Mouse (Mus musculus): Measurements from ENCODE around the gene Fam122a. TPM values are rescaled to one million over a fixed set of nuclear protein-coding genes. Genes with fewer than 3 reads are reported as not detected.

The Fam122a gene
- total RNA-seq, 2 experiments from 2014 or later: 9.7 to 45.5 TPM

DNA sequence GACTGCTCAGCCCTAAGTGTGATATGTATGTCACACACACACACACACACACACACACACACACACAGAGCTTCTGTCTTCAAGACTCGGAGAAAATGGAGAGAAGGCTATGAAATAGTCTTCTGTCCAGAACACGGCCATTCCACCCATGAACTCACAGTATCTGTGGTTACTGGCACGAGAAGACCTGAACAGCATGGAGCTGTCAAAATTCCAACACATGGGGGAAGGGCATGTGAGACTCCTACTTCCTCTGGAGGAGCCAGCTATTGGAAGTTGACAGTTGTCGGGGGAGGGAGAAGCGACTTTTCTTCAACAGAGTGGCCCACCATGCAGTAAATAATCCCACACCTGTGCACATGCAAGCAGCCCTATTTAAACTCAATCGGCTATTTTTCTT lies 42.9 kb downstream of the Fam122a start:
- no peak for ATAC-seq (replicated peaks; ENCODE audit: poor library complexity)

DNA sequence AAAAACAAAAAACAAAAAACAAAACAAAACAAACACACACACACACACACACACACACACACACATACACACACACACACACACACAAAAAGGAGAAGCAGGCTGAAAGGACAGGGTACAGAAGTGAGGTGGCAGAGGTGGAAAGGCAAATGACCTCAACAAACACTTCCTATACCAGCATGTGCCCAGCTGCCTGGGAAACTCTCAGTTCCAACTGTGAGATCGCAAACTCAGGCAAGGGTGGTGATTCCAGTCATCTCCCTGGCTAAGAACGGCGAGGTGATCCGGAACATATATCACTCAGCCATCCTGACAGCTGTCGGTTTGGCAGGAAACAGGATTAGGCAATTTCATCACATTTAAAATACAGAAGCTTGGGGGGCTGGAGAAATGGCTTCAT lies 44.7 kb downstream of the Fam122a start:
- peak; percentile 76 for ATAC-seq (replicated peaks; ENCODE audit: poor library complexity)

DNA sequence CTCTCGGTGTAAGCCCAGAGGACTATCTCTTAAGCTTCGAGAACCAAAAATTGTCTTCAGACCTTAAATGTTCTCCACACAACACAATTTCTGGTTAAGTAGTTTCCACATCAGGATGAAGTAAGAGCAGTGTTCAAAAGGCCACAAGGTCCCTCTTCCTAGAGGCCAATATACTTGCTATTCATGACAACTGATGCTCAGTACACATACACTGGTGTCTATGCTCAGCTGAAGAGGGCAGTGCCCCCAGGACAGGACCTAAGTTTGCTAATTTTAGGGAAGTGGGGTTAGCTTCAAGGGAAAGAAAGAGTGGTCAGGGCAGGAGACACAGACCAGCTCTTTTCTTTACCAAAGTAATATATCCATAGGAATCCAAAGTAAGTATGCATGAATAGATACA lies 45.8 kb downstream of the Fam122a start:
- peak; percentile 35; the same call in 1 of the 2 replicates for ATAC-seq (replicated peaks; ENCODE audit: poor library complexity)

DNA sequence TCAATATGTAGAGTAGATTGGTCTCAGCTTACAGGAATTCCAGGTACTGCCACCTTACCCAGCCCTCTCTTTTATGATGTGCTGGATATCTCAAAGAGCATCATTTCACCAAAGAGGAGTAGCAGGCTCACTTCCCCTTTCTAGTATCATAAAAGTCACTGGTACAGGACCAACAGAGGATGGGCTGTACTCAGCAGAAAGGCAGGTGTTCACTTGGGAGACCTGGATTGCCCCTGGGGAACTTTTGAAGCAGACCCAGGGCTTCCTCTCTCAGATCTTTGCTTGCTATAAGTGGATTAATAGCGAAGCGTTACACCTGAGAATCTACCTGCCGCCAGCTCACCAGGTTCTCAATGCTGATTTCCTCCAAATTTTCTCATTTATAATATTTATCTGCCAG lies 49.1 kb downstream of the Fam122a start:
- ATAC-seq (replicated peaks; ENCODE audit: poor library complexity): no peak

- no peak for ATAC-seq (replicated peaks; ENCODE audit: poor library complexity)
Observed at GRCm38 (mm10) chr19:24427258-24427657, 49.9 kb downstream of the Fam122a start.

DNA sequence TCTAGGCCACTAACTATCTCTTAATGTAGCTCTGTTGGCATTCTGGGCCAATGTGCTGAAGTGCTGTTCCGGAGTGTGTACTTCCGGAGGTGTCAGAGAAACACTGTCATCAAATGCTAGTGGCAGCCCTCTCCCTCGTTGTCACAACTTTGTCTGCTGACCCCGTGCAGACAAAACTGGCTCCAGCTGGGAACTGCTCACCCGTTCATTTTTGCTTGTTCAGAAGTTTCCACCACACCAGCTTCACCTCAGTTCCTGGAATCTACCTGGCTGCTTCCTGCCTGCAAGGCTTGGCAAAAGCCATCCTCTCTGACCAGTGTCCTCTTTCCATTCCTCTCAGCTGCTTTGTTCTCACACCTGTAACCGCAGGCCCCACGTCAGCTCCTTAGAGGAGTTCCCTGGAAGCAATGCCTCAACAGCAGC lies 50.4 kb downstream of the Fam122a start:
- ATAC-seq (replicated peaks; ENCODE audit: poor library complexity): no peak

Other genes with a start within 250 kb of the Fam122a start
- 28.2 and 30.0 TPM in 2 replicates for gene Fxn, start 196.8 kb downstream of the Fam122a start, total RNA-seq (2015)
- 13.0 and 15.3 TPM in 2 replicates for gene Fxn, start 196.8 kb downstream of the Fam122a start, total RNA-seq (2017)
- gene Pip5k1b, start 78.5 kb upstream of the Fam122a start, total RNA-seq (2015): 24.4 and 25.6 TPM in 2 replicates
- 10.7 and 13.5 TPM in 2 replicates for gene Pip5k1b, start 78.5 kb upstream of the Fam122a start, total RNA-seq (2017)
- not detected in 2 replicates for gene Tmem252, start 196.7 kb upstream of the Fam122a start, total RNA-seq (2015)
- gene Tmem252, start 196.7 kb upstream of the Fam122a start, total RNA-seq (2017): not detected in 2 replicates